Mouse (Mus musculus) adrenal gland, postnatal 14 days (tissue): ENCODE results near the gene Papss2. TPM values are rescaled to one million over a fixed set of nuclear protein-coding genes. Genes with fewer than 3 reads are reported as not detected.

Experiments used
- DNase-seq: peaks from one replicate; pipeline ENCODE4 v3.0.0; 2021; ENCODE audit warnings: mixed read lengths
- total RNA-seq: library from RNA; stranded (reverse); gene quantifications from 2 replicates; pipeline ENCODE4 v1.2.3, GENCODE M21; 2021

Gene Papss2
- total RNA-seq, 1 experiment from 2014 or later, result 36.4 TPM

DNA sequence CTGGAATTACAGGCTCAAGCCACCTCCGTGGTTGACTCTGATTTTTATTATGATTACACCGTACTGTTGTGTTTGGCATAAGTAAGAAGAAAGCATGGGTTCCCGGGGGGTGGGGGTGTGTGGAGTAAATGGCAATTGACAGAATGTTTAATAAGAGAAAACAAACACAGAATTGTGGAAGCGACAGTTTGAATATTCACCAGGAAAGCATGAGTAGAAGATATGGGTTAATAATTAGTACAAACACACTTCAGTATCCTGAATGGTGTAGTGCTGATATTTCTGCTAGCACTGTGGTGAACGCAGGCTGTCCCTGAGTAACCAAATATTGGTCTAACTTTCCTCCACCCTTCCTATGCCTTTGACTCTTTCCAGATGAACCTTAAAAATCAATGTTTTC is 3.8 kb downstream of the Papss2 start:
- DNase-seq, result no peak

DNA sequence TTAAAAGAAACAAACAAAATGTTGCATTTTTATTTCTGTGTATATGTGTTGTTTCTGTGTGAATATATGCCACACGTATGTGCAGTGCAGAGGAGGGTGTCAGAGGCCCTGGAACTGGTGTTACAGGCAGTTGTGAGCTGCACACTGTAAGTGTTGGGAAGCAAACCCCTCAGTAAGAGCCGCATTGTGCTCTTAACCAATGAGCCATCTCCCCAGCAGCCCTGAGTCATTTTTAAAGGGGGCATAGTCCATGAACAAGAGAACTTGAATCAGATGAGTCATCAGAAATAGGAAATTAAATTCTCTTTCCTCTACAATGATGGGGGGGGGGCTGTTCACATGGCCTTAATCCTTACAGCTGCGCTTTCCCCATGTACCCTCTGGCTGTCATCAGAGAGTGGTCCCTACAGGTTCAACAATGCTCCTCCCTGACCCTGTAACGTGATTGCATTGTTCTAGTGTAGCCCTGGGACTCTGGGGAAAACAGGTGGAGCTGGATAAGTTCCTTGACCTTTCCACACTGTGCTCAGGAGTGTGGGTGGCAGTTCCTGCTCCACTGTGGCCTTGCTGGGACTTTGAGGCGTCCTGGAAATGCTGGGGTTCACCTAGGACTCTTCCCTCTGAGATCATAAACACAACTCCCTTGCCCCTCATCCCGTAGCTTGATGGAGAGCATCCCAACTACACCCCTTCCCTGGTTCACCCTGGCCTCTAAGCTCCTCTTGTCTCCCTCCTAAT is 5.6 kb downstream of the Papss2 start:
- no peak for DNase-seq

DNA sequence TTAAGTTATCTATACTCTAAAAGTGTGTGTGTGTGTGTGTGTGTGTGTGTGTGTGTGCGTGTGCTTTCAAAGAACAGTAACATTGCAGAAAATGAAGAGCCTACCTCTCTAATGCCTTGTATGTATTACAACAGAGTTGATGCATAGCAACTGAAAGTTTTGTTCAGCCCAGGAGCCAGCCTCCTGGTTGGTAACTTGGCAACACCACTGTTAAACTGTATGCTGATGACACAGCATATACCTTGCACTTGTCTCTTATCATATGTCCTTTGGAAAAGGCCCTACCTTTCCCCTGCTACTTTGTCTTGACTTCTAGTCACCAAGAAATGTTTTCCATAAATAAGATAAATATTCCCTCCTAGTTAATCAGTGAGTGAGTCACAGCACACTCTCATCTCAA is 7.9 kb downstream of the Papss2 start:
- no peak for DNase-seq

DNA sequence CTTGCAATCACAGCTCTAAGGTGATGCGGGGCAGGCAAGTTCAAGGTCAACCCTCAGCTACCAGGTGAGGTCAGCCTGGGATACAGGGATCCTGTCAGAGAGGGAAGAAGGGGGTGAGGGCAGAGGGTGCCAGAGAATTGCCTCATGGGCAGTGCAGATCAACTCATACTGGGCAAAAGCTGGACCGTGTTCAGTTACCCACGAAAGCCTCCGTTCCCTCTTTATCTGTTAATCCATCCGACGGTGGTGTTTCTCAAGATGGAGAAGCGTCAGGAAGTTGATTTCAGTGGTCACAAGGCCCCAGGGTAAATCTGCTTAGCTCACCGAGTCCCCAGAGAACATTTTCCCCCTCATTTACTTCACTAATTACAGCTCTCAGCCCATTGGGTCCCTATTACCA is 8.5 kb downstream of the Papss2 start:
- no peak for DNase-seq

DNA sequence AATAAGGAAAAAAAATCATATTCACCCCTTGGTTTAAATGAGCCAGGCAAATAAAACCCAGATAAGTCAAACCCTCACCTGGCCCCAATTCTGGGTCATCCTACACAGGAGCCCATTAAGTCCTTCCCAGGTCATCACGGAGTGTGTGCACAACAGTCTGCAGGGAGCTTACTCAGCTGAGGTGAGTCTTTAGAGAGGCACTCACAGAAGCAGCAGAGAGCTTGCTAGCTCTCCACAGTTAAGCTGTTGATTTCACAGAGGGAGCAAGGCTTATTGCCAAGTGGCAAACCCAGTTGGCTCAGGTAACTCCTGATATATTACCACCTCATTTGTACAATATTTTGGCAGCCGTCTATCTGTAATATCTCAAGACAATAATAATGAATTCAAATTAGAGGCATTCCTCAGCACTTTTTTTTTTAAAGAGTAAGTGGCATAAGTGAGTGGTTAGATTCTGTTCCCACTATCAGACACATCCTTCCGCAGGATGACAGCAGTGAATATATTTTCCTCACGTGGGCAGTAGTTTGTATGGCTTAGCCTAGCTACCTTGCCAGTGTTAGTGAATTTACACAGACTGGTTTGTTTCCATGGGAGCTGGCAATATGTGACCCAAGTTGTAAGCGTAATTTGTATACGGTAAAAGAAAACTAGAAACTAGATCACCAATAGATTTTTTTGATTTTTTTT is 9.1 kb downstream of the Papss2 start:
- peak; percentile 38 for DNase-seq

DNA sequence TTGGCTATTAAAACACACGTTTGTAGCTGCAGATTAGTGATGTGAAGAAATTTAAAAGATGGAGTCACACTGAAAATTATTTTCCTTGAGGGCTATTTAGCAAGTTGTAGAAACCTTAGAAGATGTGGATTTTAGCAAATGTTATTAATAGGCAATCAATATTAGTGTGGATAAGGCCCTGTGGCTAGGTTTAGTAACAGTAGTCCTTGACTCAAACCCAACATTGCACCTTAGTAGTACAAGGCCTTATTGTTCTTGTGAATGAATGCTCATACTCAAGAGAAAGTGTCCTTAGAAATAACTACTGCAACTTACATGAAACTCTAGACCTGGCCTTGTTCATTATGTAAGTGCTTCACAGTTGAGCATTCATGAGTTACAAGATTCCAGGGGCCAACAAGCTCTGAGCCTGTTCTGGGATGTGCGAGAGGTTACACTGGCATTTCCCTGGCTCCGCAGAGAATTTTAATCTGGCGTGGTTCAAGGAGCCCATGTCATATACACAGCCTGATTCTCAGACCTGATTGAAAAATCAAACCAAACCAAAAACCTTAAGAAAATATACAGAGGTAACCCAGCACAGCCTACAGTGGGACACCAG is 10.7 kb downstream of the Papss2 start:
- DNase-seq, result no peak

DNA sequence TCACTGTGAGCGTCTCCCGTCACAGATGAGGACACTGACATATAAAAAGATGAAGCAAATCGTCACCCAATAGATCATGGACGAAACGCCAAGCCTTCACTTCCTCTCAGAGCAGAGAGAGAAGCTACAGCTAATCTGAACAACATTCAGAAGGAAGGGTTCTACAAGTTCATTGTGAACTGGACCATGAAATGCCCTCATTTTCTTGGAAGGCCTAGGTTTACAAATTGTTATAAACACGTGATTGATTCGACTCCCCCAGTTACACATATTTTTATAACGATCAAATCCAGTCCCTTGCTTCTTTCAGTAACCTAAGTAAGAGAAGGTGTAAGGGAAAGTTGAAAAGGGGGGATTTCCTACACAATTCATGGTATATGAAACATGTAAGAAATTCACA is 11.4 kb downstream of the Papss2 start:
- DNase-seq, result no peak

DNA sequence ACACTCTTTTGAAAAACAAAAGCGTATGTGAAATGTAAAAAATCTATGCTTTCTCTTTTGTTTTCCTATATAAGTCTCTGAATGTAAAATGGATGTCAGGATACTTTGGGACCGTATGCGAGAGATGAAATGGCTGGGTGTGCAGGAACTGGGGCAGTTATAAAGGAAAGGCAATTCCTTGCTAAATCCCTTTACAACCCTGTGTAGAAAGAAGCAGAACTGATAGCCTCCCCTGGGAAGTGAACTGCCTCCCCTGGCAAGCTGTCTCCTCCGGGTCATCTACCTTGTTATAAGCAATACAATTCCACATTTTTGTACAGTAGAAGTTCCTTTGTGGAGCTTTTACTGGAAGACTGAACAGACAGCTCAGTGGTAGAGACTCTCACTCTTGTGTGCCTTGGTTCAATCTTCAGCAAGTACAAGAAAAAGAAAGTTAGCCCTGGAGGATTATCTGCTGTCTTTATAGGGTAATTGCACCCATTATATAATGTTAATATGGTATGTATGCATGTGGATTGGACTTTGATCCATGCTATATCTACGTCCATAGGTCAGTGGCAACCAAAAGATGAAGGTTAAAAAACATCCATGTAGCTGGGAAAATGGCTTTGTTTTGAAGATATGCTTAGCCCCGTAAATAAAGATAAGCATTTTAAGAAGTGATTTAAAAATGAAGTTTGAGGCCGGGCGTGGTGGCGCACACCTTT is 15.9 kb downstream of the Papss2 start:
- DNase-seq, result no peak

DNA sequence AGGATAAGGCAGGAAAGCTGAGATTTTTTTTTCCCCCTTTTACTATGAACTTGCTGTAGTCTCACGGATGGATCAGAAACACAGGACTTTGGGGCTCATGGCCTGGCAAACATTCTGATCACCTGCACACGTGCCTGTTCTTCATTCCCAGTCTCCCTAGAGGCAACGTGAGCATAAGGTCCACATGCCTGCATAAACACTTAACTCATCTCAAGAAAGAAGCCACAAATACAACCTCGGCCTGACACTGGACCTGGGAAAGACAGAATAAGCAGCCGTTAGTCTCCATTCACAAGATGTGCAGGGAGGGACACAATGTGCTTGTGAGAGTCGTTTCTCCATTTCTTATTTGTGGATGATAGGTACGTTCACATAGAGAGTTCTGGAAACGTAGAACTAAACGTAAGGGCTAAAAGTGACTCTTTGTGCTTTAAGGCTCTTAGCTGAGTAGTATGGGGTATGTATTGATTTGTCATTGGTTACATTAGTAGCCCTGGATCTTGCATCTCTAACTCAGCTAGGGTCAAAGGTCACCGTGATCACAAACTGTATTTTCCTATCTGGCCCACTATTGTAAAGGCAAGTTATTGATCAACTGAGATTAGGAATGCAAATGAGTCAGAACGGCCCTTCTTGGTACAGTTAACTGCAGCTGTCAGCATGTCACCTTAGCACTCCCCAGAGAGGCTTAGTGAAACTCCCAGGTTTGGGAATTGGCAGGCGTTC is 18.6 kb downstream of the Papss2 start:
- no peak for DNase-seq

DNA sequence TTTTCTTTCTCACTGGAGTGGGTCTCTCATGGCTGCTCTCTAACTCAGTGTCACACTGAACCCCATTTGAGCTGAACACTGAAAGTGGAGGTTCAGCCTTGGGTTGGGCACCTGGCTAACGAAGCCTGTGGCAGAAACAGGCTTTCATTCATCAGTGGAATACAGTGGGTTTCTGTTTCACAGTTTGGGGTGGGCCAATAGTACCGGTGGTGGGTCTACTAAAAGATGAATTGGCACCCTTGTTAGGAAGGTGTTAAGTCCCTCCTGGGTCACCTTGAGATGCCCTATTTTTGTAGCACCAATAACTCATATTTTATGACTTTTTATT is 19.1 kb downstream of the Papss2 start:
- no peak for DNase-seq

DNA sequence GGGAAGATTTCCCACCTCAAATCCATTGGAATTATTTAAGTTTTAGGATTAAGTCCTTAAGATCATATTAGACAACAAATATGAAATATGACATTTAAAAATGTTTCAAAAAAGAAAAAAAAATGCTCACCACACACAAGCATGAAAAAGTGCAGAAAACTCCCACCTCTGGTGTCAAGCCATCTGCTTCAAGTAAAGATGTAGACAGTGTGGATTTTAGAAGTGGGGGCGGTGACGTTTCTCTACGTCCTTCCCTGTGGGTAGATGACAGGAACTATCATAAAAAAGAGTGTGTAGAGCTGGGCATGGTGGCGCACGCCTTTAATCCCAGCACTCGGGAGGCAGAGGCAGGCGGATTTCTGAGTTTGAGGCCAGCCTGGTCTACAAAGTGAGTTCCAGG is 21.1 kb downstream of the Papss2 start:
- no peak for DNase-seq

DNA sequence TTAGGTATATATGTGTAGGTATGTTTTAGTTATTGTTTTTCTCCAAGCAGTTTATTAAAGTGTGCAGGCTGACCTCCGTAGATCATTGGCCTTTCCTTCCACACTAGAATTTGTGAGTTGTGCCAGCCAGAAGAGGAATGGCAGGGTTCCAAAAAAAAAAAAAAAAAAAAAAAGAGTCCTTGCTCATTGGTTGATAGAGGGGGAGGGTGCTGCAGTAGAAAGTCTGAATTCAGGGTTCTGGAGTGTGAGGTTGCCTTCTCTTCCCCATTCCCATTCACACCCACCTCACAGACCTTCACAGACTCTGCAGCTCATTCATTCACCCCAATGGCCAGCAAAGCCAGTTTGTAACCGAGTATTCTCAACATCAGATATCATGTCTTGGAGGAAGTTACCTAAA is 24.1 kb downstream of the Papss2 start:
- no peak for DNase-seq

DNA sequence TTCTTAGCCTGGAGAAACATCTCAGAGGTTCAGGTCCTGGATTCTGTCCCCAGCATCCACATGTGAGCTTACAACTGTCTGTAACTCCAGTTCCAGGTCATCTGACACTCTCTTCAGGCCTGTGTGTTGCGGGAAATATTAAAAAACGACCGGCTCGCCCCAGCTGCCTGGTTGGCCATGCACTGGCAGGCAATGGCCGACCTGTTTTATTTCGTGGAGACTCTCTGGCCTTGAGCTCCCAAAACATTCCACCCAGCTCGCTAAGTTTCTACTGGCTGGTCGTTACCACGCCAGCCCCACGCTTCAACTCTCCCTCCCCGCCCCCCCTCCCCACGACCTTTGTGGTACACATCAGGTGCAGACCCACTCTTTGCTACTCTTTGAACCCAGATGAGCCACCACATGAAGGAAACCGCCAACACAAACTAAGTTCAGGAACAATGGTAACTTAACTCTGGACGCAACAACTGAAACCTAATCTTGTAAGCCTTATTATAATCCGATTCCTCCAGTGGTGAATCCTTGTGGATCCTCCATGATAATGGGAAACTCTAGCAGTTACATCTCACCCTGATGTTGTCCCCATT is 25.4 kb downstream of the Papss2 start:
- DNase-seq, result no peak

DNA sequence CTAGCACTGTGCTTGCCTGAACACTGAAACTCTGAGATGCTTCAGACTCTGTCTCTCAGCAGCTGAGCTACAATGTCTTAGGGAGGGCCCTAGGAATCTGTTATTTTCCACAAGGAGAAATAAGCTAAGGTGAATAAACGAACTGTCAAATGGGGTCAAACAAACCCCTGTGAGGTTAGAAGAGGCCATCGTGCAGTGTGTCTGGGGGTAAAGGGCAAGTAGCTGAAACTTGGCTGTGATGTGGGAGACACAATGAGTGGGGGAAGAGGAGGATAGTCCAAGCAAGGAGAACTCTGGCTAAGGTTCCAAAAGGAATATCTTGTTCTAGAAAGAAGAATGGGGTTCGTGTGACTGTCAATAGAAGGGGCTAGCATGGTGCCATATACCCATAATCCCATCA is 26.6 kb downstream of the Papss2 start:
- DNase-seq, result no peak

DNA sequence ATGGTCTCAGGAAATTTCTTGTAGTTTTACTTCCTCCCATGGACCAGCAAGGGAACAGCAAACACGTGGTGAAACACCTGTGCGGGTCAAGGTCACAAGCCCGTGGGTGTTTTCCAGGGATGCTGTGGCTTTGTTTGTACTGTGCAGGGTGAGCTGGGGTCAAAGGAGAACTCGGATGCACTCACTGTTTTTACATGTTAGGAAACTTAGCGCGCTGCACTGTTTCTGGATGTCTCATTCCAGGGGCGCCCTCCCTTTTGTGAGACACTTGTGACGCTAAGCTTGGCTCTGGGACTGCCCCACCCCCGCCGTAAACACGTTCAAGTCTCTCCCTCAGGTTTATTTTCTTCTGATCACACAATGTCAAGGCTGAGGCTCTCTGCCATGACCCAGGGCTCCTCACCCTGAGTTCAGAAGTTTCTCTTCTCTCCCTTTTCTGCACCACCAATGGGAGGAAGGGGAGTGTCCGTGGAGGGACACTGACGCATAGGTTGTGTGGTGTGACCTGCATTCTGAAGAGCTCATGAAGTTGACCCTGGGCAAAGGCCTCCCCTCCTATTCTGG is 31.3 kb downstream of the Papss2 start:
- peak; percentile 31 for DNase-seq

DNA sequence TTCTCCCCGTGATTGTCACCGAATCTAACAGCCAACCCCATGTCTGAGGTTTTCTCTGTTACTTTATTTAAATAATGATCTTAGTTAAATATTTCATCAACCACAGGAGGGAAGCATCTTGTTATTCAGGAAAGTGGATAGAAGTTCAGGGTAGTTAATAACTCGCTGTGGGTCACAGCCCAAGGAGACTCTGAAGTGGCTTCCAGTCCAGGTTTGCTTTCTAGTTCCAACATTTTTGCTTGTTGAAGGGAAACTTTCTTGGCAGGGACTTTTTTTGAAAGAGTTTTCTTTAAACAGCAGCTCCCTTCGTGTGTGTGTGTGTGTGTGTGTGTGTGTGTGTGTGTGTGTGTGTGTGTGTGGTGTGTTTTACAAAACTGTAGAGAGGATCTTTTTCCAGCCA is 32.0 kb downstream of the Papss2 start:
- DNase-seq, result no peak

DNA sequence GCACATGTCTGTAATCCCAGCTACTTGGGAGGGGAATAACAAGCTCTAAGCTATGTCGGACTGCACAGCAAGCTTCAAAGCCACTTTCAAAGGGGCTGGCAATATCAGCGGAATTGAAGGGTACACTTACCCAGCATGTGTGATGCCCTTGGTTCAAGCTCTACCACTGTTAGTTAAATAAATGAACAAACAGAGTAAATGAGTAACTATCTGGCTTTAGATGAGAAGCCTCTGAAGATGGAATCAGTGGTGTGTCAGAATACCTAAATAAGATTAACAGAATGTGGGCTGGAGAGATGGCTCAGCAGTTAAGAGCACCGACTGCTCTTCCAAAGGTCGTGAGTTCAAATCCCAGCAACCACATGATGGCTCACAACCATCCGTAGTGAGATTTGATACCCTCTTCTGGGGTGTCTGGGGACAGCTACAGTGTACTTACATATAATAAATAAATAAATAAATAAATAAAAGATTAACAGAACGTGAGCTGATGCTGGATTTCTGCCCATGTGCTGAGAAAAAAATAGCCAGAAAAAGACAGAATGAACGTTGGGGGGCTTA is 33.1 kb downstream of the Papss2 start:
- no peak for DNase-seq

DNA sequence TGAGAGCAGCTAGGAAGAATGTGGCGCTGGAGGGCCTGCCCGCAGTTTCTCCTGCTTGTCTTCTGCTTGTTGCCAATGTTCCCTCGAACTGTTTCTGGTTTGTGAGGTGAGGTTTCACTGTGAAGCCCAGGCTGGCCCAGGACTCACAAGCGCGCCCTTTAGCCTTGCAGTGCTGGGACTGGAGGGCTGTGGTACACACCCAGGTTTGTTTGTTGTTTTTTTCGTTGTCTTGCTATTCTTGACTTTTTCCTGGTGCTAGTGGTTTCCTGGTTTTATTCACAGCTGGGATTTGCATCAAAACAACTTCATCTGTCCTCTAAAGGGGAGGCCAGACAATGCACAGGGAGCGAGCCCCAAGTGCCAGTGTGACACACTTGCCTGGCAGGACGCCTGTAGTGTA is 39.3 kb downstream of the Papss2 start:
- DNase-seq, result no peak

DNA sequence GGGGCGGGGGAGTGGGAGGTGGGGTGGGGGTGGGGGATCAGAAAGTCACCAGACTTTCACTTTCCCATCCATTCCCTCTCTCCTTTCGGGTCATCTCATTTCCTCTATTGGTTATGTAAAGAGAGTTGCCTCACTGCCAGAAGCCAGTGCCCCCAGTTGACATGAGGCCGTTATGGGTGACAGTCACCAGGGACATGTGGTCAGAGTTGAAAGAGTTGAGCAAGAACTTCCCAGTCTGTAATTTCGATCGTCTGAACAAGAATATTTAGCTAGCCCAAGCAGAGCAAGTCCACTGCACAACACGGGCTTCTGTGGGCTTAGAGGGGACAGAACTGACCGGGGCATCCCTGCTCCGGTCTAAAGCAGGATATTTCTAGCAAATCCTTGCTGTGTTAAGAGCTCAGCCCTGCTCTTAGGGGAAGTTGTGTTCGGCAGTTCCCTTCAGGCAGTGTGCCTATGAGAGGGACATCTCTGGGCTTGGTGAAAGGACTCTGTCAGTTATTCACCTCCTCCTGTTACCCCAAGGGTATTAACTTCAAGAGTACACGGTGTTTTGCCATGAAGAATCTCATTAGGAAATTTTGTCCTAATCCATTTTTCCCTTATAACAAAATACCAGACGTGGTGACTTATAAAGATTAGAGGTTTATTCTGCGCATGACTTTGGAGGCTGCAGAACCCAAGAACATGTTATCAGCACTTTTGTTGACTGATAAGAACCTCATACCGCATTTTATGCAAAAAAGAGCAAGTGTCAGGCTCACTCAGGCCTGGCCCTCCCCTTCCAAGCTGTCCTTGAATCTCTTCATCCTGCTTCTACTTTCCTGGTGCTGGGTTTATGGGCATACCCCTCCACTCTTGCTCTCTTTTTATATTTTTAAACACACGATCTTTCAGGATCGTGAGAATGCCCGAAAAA is 42.0 kb downstream of the Papss2 start:
- DNase-seq, result peak; percentile 51

DNA sequence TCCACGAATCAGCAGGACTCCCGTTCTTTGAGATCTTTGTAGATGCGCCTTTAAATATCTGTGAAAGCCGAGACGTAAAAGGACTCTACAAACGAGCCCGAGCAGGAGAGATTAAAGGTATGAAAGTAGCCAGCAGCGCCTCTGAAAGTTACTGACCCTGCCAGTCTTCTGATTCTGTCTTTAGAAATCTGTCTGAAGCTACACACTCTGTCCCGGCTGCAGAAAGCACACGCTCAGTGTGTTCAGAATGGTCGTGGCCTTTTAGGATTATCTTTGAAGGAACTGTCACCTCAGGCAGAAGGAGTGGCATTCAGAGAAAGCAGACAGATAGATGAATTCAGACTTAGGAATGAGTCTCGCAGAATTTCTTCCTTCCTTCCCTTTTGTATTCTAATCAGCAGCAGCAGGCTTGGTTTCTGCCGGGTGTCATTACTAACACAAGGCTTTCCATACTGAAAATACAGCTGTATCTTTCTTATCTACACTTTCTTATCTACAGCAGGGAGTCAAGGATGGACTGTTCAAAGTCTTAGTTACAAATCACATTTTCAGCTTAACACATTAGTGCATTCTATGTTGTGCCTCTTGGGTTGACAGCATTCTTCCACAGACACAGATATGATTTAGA is 42.8 kb downstream of the Papss2 start:
- DNase-seq, result no peak
